Mouse (Mus musculus): Measurements from ENCODE around the gene Gm49366. TPM values are rescaled to one million over a fixed set of nuclear protein-coding genes. Genes with fewer than 3 reads are reported as not detected.
"Not testable (repeated sequence)": the region's sequence is repeated elsewhere in the genome, so short reads cannot be mapped to it uniquely, and the experiment has no call there.

Gene Gm49366
- polyA plus RNA-seq, 1 experiment from 2014 or later = not detected

DNA sequence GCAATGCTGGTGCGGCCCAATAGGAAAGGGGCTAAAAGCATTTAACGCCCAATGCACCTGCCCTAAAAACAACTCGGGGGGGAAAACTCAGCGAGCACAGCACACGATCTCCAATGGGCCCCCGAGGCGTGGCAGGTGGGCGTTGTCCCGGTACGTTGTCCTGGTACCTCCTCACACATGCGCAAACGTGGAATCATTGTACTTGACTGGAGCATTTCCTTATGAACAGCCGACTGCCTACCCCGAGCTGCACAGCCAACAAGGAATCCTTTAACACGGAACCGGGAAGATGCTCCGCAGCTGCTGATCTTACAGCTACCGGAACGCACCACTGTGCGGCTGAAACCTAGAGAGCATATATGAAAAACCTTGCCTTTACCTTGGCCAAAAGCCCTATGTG is 23.6 kb downstream of the Gm49366 start:
- H3K27me3 ChIP-seq (ENCODE audit: insufficient read depth, low read length) = no peaks in the 10 kb centered on the region
- 90% methylated on average over 20 of the region's 20 CpGs for WGBS

GRCm38 (mm10) chr12:84063228-84063627 is 24.5 kb downstream of the Gm49366 start:
- ATAC-seq (ENCODE audit: insufficient read depth) = no peak
- H3K36me3 ChIP-seq (ENCODE audit: insufficient read depth) = no peaks in the 10 kb centered on the region
- no peak overlapping the region for H3K4me3 ChIP-seq (ENCODE audit: low read depth, low read length)
- 66% methylated on average over 5 of the region's 5 CpGs for WGBS
- no peak overlapping the region for H3K4me2 ChIP-seq
- no peak overlapping the region for H3K27ac ChIP-seq (ENCODE audit: low read depth)
- H3K9ac ChIP-seq = no peak overlapping the region
- no peaks in the 10 kb centered on the region for H3K9me3 ChIP-seq (ENCODE audit: low read depth, low read length)
- no peaks in the 10 kb centered on the region for H3K4me1 ChIP-seq (ENCODE audit: insufficient read depth)
- DNase-seq = peak; percentile 26
- peak; percentile 43 for TF ChIP-seq CTCF (IDR thresholded peaks at IDR 0.05; ENCODE audit: low read depth)
- H3K27me3 ChIP-seq (ENCODE audit: insufficient read depth, low read length) = no peaks in the 10 kb centered on the region

More for the DNA sequence above, 23.6 kb downstream of the Gm49366 start:
- no peak overlapping the region for H3K27ac ChIP-seq (ENCODE audit: low read depth)
- TF ChIP-seq CTCF (IDR thresholded peaks at IDR 0.05; ENCODE audit: low read depth) = no peak
- no peaks in the 10 kb centered on the region for H3K4me1 ChIP-seq (ENCODE audit: insufficient read depth)
- H3K4me2 ChIP-seq = no peak overlapping the region
- H3K4me3 ChIP-seq (ENCODE audit: low read depth, low read length) = no peak overlapping the region
- H3K36me3 ChIP-seq (ENCODE audit: insufficient read depth) = no peaks in the 10 kb centered on the region
- no peak for ATAC-seq (ENCODE audit: insufficient read depth)
- no peaks in the 10 kb centered on the region for H3K9me3 ChIP-seq (ENCODE audit: low read depth, low read length)
- DNase-seq = no peak
- H3K9ac ChIP-seq = no peak overlapping the region

- Histone ChIP-seq H3K9ac (no peak overlapping the region), H3K9me3 (ENCODE audit: low read depth, low read length) (no peaks in the 10 kb centered on the region), H3K27ac (ENCODE audit: low read depth) (no peak overlapping the region), H3K4me1 (ENCODE audit: insufficient read depth) (no peaks in the 10 kb centered on the region), H3K36me3 (ENCODE audit: insufficient read depth) (no peaks in the 10 kb centered on the region), H3K4me3 (ENCODE audit: low read depth, low read length) (no peak overlapping the region), H3K27me3 (ENCODE audit: insufficient read depth, low read length) (peaks cover 4% of the 10 kb centered on the region), H3K4me2 (no peak overlapping the region)
- no peak for TF ChIP-seq CTCF (IDR thresholded peaks at IDR 0.05; ENCODE audit: low read depth)
- ATAC-seq (ENCODE audit: insufficient read depth) (no peak), DNase-seq (no peak)
- 63% methylated on average over 2 of the region's 2 CpGs for WGBS
Observed at GRCm38 (mm10) chr12:84063833-84064232, 25.1 kb downstream of the Gm49366 start.

DNA sequence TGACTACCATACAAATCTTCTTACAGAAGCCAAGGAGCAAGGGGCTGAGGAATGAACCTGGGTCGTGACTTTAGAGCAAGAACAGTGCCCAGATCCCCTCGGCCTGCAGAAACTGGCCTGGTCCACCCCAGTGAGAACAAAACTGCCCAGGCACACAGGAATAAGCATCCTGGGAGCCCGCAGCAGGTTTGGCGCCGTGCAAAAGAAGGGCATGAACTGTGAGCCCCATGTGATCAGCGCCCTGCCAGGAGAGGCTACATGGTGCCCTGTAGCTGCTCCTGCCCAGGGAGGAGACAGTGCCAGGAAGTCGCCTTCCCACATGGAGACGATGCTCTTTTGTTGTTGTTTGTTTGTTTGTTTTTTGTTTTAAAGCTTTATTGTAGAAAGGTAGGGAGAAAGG is 25.9 kb downstream of the Gm49366 start:
- no peak for TF ChIP-seq CTCF (IDR thresholded peaks at IDR 0.05; ENCODE audit: low read depth)
- H3K27me3 ChIP-seq (ENCODE audit: insufficient read depth, low read length) = peaks cover 9% of the 10 kb centered on the region
- no peak for DNase-seq
- ATAC-seq (ENCODE audit: insufficient read depth) = no peak
- H3K27ac ChIP-seq (ENCODE audit: low read depth) = no peak overlapping the region
- no peaks in the 10 kb centered on the region for H3K36me3 ChIP-seq (ENCODE audit: insufficient read depth)
- H3K4me1 ChIP-seq (ENCODE audit: insufficient read depth) = no peaks in the 10 kb centered on the region
- H3K4me2 ChIP-seq = no peak overlapping the region
- no peak overlapping the region for H3K4me3 ChIP-seq (ENCODE audit: low read depth, low read length)
- H3K9me3 ChIP-seq (ENCODE audit: low read depth, low read length) = no peaks in the 10 kb centered on the region
- no peak overlapping the region for H3K9ac ChIP-seq
- 70% methylated on average over 8 of the region's 8 CpGs for WGBS

DNA sequence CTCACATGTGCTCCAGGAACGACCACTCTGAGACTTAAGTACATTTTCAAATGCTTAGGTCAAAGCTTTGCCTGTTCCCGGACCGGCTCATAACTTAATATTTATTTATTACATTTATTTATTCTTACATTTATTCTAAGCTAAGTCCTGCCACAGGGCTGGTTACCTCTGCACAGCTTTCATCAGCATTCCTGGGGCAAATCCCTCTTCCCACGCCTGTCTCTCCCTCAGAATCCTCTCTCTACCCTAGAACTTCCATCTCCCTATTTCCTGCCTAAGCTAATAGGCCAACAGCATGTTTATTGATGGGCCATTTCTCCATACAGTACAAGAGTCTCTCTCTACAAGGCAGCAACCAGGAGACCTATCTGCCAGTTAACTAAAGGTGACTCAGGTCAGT is 29.0 kb downstream of the Gm49366 start:
- Histone ChIP-seq H3K9ac (no peak overlapping the region), H3K36me3 (ENCODE audit: insufficient read depth) (no peaks in the 10 kb centered on the region), H3K4me1 (ENCODE audit: insufficient read depth) (no peaks in the 10 kb centered on the region), H3K27me3 (ENCODE audit: insufficient read depth, low read length) (peaks cover 13% of the 10 kb centered on the region), H3K4me3 (ENCODE audit: low read depth, low read length) (no peak overlapping the region), H3K9me3 (ENCODE audit: low read depth, low read length) (no peaks in the 10 kb centered on the region), H3K27ac (ENCODE audit: low read depth) (no peak overlapping the region), H3K4me2 (no peak overlapping the region)
- ATAC-seq (ENCODE audit: insufficient read depth) (no peak), DNase-seq (no peak)
- WGBS = 65% methylated on average over 4 of the region's 4 CpGs
- TF ChIP-seq CTCF (IDR thresholded peaks at IDR 0.05; ENCODE audit: low read depth) = no peak

DNA sequence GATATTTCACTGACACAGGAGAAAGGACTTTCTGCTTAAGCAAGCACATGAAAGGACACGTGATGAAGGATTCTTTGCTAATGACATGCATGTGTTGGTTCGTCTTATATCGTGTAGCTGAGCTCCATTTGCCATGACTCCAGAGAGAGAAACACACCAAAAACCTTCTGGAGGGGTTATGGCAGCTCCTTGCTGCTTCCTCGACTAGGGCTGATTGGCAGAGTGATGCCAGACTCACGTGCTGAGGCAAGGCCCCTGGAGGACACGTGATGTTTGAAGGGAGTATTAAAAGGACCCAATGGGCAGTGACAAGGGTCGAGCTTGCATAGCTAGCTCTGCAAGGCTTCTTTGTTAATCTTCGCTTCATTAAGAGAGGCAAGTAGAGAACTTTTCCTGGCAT is 29.6 kb downstream of the Gm49366 start:
- no peaks in the 10 kb centered on the region for H3K9me3 ChIP-seq (ENCODE audit: low read depth, low read length)
- H3K4me1 ChIP-seq (ENCODE audit: insufficient read depth) = no peaks in the 10 kb centered on the region
- no peaks in the 10 kb centered on the region for H3K36me3 ChIP-seq (ENCODE audit: insufficient read depth)
- no peak overlapping the region for H3K27ac ChIP-seq (ENCODE audit: low read depth)
- DNase-seq (no peak), ATAC-seq (ENCODE audit: insufficient read depth) (no peak)
- TF ChIP-seq CTCF (IDR thresholded peaks at IDR 0.05; ENCODE audit: low read depth) = no peak
- no peak overlapping the region for H3K4me3 ChIP-seq (ENCODE audit: low read depth, low read length)
- no peak overlapping the region for H3K9ac ChIP-seq
- H3K27me3 ChIP-seq (ENCODE audit: insufficient read depth, low read length) = peaks cover 13% of the 10 kb centered on the region
- no peak overlapping the region for H3K4me2 ChIP-seq
- 70% methylated on average over 8 of the region's 8 CpGs for WGBS

GRCm38 (mm10) chr12:84068986-84069385 is 30.3 kb downstream of the Gm49366 start, which contains the start of gene Acot5:
Gene Acot5 (plus strand): TSS chr12:84069325.
- Histone ChIP-seq H3K36me3 (ENCODE audit: insufficient read depth) (no peaks in the 10 kb centered on the region), H3K27me3 (ENCODE audit: insufficient read depth, low read length) (peaks cover 13% of the 10 kb centered on the region), H3K9ac (no peak within 1 kb of the TSS; the same call in 1 of the 2 replicates), H3K9me3 (ENCODE audit: low read depth, low read length) (no peaks in the 10 kb centered on the region), H3K27ac (ENCODE audit: low read depth) (no peak within 1 kb of the TSS), H3K4me3 (ENCODE audit: low read depth, low read length) (peak within 1 kb of the TSS; percentile 41), H3K4me1 (ENCODE audit: insufficient read depth) (no peaks in the 10 kb centered on the region), H3K4me2 (peak within 1 kb of the TSS; percentile 64)
- ATAC-seq (ENCODE audit: insufficient read depth) (no peak), DNase-seq (no peak)
- no peak for TF ChIP-seq CTCF (IDR thresholded peaks at IDR 0.05; ENCODE audit: low read depth)
- 40% methylated on average over 9 of the region's 9 CpGs for WGBS

- Histone ChIP-seq H3K27me3 (ENCODE audit: insufficient read depth, low read length) (peaks cover 13% of the 10 kb centered on the region), H3K4me2 (peak overlapping the region; percentile 64), H3K4me3 (ENCODE audit: low read depth, low read length) (peak overlapping the region; percentile 41)
- not testable (repeated sequence) for ATAC-seq (ENCODE audit: insufficient read depth); H3K4me1 ChIP-seq (ENCODE audit: insufficient read depth); H3K9ac ChIP-seq; H3K36me3 ChIP-seq (ENCODE audit: insufficient read depth); H3K9me3 ChIP-seq (ENCODE audit: low read depth, low read length); H3K27ac ChIP-seq (ENCODE audit: low read depth)
- peak; percentile 26 for DNase-seq
- WGBS = 1% methylated on average over 39 of the region's 52 CpGs
Observed at GRCm38 (mm10) chr12:84069582-84069981, 30.8 kb downstream of the Gm49366 start.

All from lung, embryonic 14.5 days (tissue).